Mouse (Mus musculus) MN1 (cell line): ENCODE measurements around the gene Pde7b.

ENCODE experiments used
- DNase-seq: peaks from one replicate; pipeline ENCODE4 v3.0.0-alpha.2; 2016; ENCODE audit warnings: low spot score

Gene Pde7b

GRCm38 (mm10) chr10:20654187-20654586 is 70.7 kb downstream of the Pde7b start:
- DNase-seq, result no peak

GRCm38 (mm10) chr10:20653299-20653698 is 71.6 kb downstream of the Pde7b start:
- no peak for DNase-seq

GRCm38 (mm10) chr10:20636381-20636780 is 88.5 kb downstream of the Pde7b start:
- no peak for DNase-seq

GRCm38 (mm10) chr10:20633085-20633415 is 91.8 kb downstream of the Pde7b start:
- DNase-seq, result no peak

GRCm38 (mm10) chr10:20632256-20633084 is 92.4 kb downstream of the Pde7b start:
- DNase-seq, result no peak

- DNase-seq, result no peak
Measured at GRCm38 (mm10) chr10:20630122-20630521, 94.8 kb downstream of the Pde7b start.

- DNase-seq, result no peak
Measured at GRCm38 (mm10) chr10:20625702-20626375, 99.0 kb downstream of the Pde7b start.

GRCm38 (mm10) chr10:20621661-20622454 is 103.0 kb downstream of the Pde7b start:
- no peak for DNase-seq

GRCm38 (mm10) chr10:20606007-20606406 is 118.9 kb downstream of the Pde7b start:
- DNase-seq, result no peak

- DNase-seq, result no peak
Measured at GRCm38 (mm10) chr10:20595107-20595810, 129.6 kb downstream of the Pde7b start.

GRCm38 (mm10) chr10:20594015-20594414 is 130.9 kb downstream of the Pde7b start:
- DNase-seq, result no peak

GRCm38 (mm10) chr10:20590100-20590499 is 134.8 kb downstream of the Pde7b start:
- DNase-seq, result no peak

GRCm38 (mm10) chr10:20585959-20586358 is 138.9 kb downstream of the Pde7b start:
- no peak for DNase-seq

- no peak for DNase-seq
Measured at GRCm38 (mm10) chr10:20575002-20575401, 149.9 kb downstream of the Pde7b start.

- no peak for DNase-seq
Measured at GRCm38 (mm10) chr10:20574414-20574813, 150.5 kb downstream of the Pde7b start.

- no peak for DNase-seq
Measured at GRCm38 (mm10) chr10:20571521-20571920, 153.4 kb downstream of the Pde7b start.

GRCm38 (mm10) chr10:20568630-20569029 is 156.2 kb downstream of the Pde7b start:
- DNase-seq, result no peak

- no peak for DNase-seq
Measured at GRCm38 (mm10) chr10:20567684-20568236, 157.1 kb downstream of the Pde7b start.

- no peak for DNase-seq
Measured at GRCm38 (mm10) chr10:20556477-20556876, 168.4 kb downstream of the Pde7b start.

GRCm38 (mm10) chr10:20551341-20551740 is 173.5 kb downstream of the Pde7b start:
- no peak for DNase-seq

GRCm38 (mm10) chr10:20550771-20551170 is 174.1 kb downstream of the Pde7b start:
- DNase-seq, result no peak

- DNase-seq, result no peak
Measured at GRCm38 (mm10) chr10:20550161-20550560, 174.7 kb downstream of the Pde7b start.
